Mouse (Mus musculus): ENCODE results near the gene Sorcs3.

The Sorcs3 gene

GRCm38 (mm10) chr19:48205929-48206814, at the start of gene Sorcs3:
Gene Sorcs3 (plus strand): TSS chr19:48206025.
- DNase-seq (ENCODE audit: low read depth, low spot score): peak; percentile 33

DNA sequence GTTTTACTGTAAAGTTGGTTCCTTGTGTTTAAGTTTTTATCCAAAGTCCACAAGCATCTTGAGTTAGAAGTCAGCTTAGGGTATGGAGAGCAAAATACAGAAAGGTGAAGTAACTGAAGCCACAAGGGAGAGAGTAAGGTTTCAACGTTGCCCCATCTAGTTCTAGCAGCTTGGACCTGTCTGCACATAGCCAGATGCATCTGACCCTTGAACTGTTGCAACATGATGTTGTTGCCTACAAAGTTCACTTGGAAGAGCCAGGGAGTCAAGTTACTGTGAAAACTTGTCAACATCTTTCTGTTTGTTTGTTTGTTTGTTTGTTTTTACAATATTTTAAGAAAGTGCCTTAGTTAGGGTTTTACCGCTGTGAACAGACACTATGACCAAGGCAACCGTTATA, 40.5 kb upstream of the Sorcs3 start:
- no peak for DNase-seq (ENCODE audit: low read depth, low spot score)

- peak; percentile 73 for DNase-seq (ENCODE audit: low read depth, low spot score)
Observed at GRCm38 (mm10) chr19:48167110-48167509, 38.7 kb upstream of the Sorcs3 start.

DNA sequence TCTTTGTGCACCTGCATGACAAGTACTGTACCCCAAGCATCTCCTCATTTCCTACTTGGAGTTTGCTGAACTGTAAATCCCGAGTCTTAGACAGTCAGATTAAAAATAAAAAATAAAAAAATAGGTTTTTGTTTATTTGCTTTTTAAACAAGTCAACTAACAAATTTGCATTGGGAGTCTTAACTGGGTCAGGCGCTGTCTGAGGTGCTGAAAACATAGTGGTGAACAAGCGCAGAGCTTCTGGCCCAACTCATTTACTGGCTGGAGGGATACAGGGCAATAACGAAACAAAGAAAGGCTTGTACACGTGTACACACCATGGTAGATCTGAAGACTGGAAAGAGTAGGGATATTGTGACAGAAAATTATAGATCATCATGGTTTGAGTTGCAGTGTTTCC, 37.5 kb upstream of the Sorcs3 start:
- no peak for DNase-seq (ENCODE audit: low read depth, low spot score)

GRCm38 (mm10) chr19:48174717-48175116, 31.1 kb upstream of the Sorcs3 start:
- peak; percentile 35 for DNase-seq (ENCODE audit: low read depth, low spot score)

DNA sequence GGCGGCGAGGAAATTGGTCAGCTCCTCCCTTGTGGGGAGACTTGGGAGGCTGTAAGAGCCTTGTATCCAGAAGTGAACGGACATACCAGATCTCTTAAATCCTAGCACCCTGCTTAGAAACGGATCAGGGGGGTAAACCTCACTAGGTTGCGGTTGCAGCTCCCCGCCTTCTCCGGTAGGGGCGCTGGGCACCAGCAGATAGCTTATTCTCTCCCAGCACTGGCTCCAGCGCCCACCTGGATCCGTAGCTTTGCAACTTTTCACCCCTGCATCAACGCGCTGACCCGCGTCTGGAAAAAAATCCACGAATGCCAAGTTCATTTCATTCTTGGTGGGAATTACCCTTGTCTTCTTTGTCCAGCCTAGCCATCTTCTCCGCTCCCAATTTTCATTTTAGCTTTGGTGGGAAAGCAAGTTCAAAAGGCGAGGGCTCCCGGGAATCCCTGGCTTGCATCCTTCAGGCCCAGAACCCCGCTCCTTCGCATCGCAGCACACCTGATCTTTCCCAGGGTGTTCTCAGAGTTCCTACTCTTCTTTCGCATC, 1.8 kb upstream of the Sorcs3 start:
- DNase-seq (ENCODE audit: low read depth, low spot score): peak; percentile 86

- DNase-seq (ENCODE audit: low read depth, low spot score): no peak
Observed at GRCm38 (mm10) chr19:48204476-48204875, 1.3 kb upstream of the Sorcs3 start.

- DNase-seq (ENCODE audit: low read depth, low spot score): peak; percentile 60
Observed at GRCm38 (mm10) chr19:48204892-48205761, 698 bp upstream of the Sorcs3 start.

DNA sequence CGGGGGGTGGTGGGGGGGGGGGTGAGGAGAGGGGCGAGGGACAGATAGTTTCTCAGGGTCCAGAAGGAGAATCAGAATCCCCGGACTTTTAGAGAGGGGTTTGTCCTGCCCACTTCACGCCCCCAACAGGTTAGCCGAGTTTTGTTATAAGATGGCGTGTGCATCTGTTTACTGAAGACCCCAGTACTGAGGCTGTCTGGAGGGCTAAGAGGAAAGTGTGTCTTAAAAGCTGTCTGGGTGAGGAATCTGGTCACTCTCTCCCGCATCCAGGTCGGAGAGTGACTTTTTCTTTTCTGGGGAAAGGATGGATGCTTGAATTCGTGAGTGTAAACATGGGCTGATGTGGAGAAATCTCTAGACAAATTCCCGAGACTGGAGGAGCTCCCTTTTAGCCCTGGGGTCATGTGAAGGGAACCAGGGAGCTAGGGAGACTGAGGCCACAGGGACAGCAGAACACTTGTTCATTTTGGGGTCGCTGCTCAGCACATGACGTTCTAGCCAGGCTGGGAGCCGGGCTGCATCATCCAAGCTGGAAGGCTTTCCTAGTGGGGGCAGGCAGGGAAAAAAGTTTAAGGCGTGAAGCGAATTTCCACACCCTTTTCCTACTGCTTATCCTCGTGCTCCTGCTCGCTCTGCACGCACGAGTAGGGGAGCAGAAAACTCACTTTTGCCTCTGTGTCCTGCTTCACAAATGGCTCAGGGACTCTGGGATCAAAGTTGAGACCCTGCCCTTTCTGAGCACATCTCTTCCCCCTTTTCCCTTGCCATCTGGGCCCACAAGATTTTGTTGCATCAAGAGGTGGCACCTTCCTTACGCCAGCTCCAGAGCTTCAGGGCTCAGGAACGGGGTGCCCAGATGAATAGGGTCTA, 1.3 kb downstream of the Sorcs3 start:
- DNase-seq (ENCODE audit: low read depth, low spot score): peak; percentile 69

DNA sequence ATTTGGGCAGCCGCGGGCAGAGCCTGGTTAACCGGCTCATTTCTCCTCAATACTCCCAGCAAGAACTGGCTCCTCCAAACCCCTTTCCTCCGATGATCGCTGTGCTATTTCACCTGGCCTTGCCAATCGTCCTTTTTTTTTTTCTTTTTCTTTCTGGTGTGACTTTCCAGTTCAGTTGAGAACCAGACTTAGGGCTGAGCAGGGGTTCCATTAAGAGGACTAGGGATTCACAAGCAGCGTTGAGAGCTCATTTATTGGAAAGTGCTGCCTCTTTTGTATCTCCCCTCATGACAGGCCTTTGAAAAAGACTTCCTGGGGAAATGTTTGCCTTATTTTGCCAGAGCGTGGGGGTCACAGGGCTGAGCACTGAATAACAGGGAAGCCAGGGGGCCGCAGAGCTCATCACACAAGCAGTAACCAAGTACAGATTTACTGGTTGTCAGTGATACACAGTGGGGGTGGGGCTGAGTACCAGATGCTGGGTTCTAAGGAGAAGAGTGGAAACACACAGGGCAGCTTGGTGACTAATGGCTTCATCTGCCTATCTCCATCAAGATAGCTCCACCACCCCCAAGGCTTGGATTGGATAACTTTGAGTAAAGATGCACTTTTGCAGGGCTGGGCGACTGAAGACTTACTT, 2.0 kb downstream of the Sorcs3 start:
- DNase-seq (ENCODE audit: low read depth, low spot score): peak; percentile 77

GRCm38 (mm10) chr19:48215379-48215778, 9.6 kb downstream of the Sorcs3 start:
- peak; percentile 39 for DNase-seq (ENCODE audit: low read depth, low spot score)

- DNase-seq (ENCODE audit: low read depth, low spot score): no peak
Observed at GRCm38 (mm10) chr19:48237786-48238372, 32.1 kb downstream of the Sorcs3 start.

DNA sequence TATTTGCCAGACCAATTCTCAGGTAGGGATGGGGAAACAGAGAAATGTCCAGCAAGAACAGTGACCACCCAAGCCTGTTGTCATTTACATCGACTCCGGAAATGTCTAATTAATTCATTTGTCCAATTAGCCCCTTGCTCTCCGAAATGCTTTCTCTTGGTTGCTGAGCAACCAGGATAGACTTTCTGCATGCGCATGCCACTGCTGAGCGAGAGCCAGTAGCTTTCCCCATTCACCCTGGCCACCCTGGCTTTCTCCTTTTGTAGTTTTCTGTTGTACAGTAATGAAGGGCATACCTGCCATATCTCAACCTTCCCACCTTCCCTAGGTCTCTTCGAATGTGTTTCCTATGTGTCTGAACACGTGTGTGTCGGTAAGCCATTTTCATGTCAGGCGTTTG, 32.6 kb downstream of the Sorcs3 start:
- no peak for DNase-seq (ENCODE audit: low read depth, low spot score)

DNA sequence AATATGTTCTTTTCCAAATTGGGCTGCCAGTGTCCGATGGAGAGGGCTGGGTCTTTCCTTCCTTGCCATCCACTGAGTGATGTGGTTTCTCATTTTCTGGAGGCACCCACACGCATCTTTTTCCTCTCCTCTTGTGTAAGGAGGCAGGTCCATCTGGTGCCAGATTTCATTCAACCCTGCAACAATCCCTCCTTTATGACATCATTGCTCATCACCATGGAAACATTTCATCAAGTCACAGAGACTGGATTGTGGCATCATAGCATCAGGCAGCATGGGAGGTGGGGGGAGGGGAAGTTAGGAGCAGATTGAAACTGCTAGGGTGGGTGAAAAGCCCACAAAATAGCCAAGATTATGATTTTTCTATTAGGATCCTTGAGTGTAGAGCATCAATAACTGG, 35.1 kb downstream of the Sorcs3 start:
- peak; percentile 93 for DNase-seq (ENCODE audit: low read depth, low spot score)

GRCm38 (mm10) chr19:48244036-48244435, 38.2 kb downstream of the Sorcs3 start:
- DNase-seq (ENCODE audit: low read depth, low spot score): no peak

DNA sequence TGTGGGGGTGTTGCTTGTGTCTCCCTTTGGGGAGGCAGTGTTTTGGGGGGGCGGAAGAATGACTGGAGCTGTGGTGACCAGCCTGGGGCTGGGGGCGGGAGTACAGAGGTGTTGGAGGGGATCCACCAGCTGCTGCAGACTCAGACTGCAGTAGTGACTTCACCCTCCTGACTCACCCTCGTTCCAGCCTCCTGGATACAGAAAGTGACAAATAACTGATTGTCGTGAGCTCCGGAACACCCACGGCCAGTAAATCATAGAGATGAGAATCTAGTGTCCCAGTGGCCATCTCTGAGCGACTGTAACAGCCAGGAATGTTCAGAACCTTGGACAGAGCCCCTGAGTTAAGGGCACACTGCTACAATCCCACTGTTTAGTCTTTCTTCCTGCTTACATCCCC, 53.4 kb downstream of the Sorcs3 start:
- DNase-seq (ENCODE audit: low read depth, low spot score): peak; percentile 79

GRCm38 (mm10) chr19:48260671-48261070, 54.8 kb downstream of the Sorcs3 start:
- DNase-seq (ENCODE audit: low read depth, low spot score): peak; percentile 95

GRCm38 (mm10) chr19:48263750-48264149, 57.9 kb downstream of the Sorcs3 start:
- no peak for DNase-seq (ENCODE audit: low read depth, low spot score)

- DNase-seq (ENCODE audit: low read depth, low spot score): peak; percentile 43
Observed at GRCm38 (mm10) chr19:48280273-48280672, 74.4 kb downstream of the Sorcs3 start.

DNA sequence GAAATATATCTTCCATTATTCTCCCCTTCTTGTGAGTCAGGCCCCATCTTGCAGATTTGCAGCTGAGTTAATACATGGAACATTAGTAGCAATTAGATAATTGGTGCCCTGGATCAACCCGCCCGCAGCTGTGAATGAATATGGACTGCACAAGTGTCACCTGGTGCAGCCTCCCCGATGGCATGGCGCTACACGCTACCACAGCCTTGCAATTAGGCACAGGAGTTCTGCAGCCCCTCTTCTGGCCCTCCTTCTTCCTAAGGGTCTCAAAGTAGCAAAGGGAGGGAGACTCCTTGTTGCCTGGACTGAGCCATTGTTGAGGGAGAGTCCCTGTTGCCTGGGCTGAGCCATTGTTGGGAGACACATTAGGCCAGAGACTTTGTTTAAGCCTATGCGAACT, 76.4 kb downstream of the Sorcs3 start:
- no peak for DNase-seq (ENCODE audit: low read depth, low spot score)
